Mouse (Mus musculus): Measurements from ENCODE around the gene Ggt1.

Gene Ggt1

GRCm38 (mm10) chr10:75633048-75633447 is 71.6 kb downstream of the Ggt1 start:
- peaks cover 8% of the 10 kb centered on the region for H3K9me3 ChIP-seq (ENCODE audit: low read length)
- TF ChIP-seq CTCF (conservative IDR thresholded peaks at IDR 0.05; ENCODE audit: low read length), result no peak
- no peak for TF ChIP-seq POU5F1 (IDR thresholded peaks at IDR 0.05; ENCODE audit: borderline replicate concordance, low read length)
- TF ChIP-seq NANOG (IDR thresholded peaks at IDR 0.05; ENCODE audit: borderline replicate concordance, low read length), result no peak
- H3K4me1 ChIP-seq (replicated peaks; ENCODE audit: low read depth, low read length), result peaks cover 52% of the 10 kb centered on the region
- H3K4me3 ChIP-seq (replicated peaks; ENCODE audit: low read length), result no peak overlapping the region
- H3K36me3 ChIP-seq (ENCODE audit: insufficient read depth, low read length), result peaks cover 13% of the 10 kb centered on the region
- no peaks in the 10 kb centered on the region; the same call in 1 of the 2 replicates for H3K27me3 ChIP-seq (ENCODE audit: insufficient read depth, low read length)

- Histone ChIP-seq H3K9me3 (ENCODE audit: low read length) (peaks cover 8% of the 10 kb centered on the region), H3K36me3 (ENCODE audit: insufficient read depth, low read length) (peaks cover 19% of the 10 kb centered on the region), H3K4me3 (replicated peaks; ENCODE audit: low read length) (no peak overlapping the region), H3K27me3 (ENCODE audit: insufficient read depth, low read length) (no peaks in the 10 kb centered on the region), H3K4me1 (replicated peaks; ENCODE audit: low read depth, low read length) (peaks cover 58% of the 10 kb centered on the region)
- no peak for TF ChIP-seq CTCF (conservative IDR thresholded peaks at IDR 0.05; ENCODE audit: low read length)
- TF ChIP-seq POU5F1 (IDR thresholded peaks at IDR 0.05; ENCODE audit: borderline replicate concordance, low read length), result no peak
- no peak for TF ChIP-seq NANOG (IDR thresholded peaks at IDR 0.05; ENCODE audit: borderline replicate concordance, low read length)
Observed at GRCm38 (mm10) chr10:75633576-75634139, 72.3 kb downstream of the Ggt1 start.

DNA sequence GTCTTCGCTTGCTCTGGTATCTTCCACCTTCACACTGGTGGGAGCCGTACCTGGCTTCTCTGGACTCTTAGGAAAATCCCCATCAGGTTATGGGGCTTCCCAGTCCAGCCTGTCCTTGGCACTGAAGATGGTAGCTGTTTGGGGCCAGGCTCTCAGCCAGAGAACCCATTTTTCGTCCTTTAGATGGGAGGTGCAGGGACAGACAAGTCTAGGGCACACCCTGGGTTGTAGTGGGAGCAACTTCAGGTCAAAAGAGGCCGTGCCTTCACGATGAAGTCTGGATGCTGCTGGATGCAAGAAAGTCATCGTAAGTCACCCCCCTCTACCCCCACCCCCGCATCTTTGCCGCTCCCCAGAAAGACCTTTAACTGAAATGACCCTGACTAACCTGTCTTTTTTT is 73.2 kb downstream of the Ggt1 start:
- Histone ChIP-seq H3K4me1 (replicated peaks; ENCODE audit: low read depth, low read length) (peaks cover 67% of the 10 kb centered on the region), H3K9me3 (ENCODE audit: low read length) (peaks cover 4% of the 10 kb centered on the region), H3K36me3 (ENCODE audit: insufficient read depth, low read length) (peaks cover 29% of the 10 kb centered on the region), H3K27me3 (ENCODE audit: insufficient read depth, low read length) (no peaks in the 10 kb centered on the region), H3K4me3 (replicated peaks; ENCODE audit: low read length) (no peak overlapping the region)
- TF ChIP-seq POU5F1 (IDR thresholded peaks at IDR 0.05; ENCODE audit: borderline replicate concordance, low read length) (no peak), CTCF (conservative IDR thresholded peaks at IDR 0.05; ENCODE audit: low read length) (no peak), NANOG (IDR thresholded peaks at IDR 0.05; ENCODE audit: borderline replicate concordance, low read length) (no peak)

GRCm38 (mm10) chr10:75635019-75635692 is 73.8 kb downstream of the Ggt1 start:
- H3K4me3 ChIP-seq (replicated peaks; ENCODE audit: low read length), result peak overlapping the region; percentile 51
- no peaks in the 10 kb centered on the region for H3K27me3 ChIP-seq (ENCODE audit: insufficient read depth, low read length)
- peaks cover 34% of the 10 kb centered on the region for H3K36me3 ChIP-seq (ENCODE audit: insufficient read depth, low read length)
- no peaks in the 10 kb centered on the region for H3K9me3 ChIP-seq (ENCODE audit: low read length)
- H3K4me1 ChIP-seq (replicated peaks; ENCODE audit: low read depth, low read length), result peaks cover 73% of the 10 kb centered on the region
- TF ChIP-seq POU5F1 (IDR thresholded peaks at IDR 0.05; ENCODE audit: borderline replicate concordance, low read length) (no peak), NANOG (IDR thresholded peaks at IDR 0.05; ENCODE audit: borderline replicate concordance, low read length) (no peak), CTCF (conservative IDR thresholded peaks at IDR 0.05; ENCODE audit: low read length) (no peak)

- peak; percentile 98 for TF ChIP-seq CTCF (conservative IDR thresholded peaks at IDR 0.05; ENCODE audit: low read length)
- TF ChIP-seq NANOG (IDR thresholded peaks at IDR 0.05; ENCODE audit: borderline replicate concordance, low read length), result no peak
- no peak for TF ChIP-seq POU5F1 (IDR thresholded peaks at IDR 0.05; ENCODE audit: borderline replicate concordance, low read length)
- Histone ChIP-seq H3K4me1 (replicated peaks; ENCODE audit: low read depth, low read length) (peaks cover 78% of the 10 kb centered on the region), H3K9me3 (ENCODE audit: low read length) (no peaks in the 10 kb centered on the region), H3K4me3 (replicated peaks; ENCODE audit: low read length) (peak overlapping the region; percentile 51), H3K27me3 (ENCODE audit: insufficient read depth, low read length) (no peaks in the 10 kb centered on the region), H3K36me3 (ENCODE audit: insufficient read depth, low read length) (peaks cover 40% of the 10 kb centered on the region)
Observed at GRCm38 (mm10) chr10:75635693-75636055, 74.3 kb downstream of the Ggt1 start.
